Mouse (Mus musculus) embryonic facial prominence, embryonic 14.5 days (tissue): Measurements from ENCODE around the gene 4930469K13Rik. TPM values are rescaled to one million over a fixed set of nuclear protein-coding genes. Genes with fewer than 3 reads are reported as not detected.
"Not testable (repeated sequence)": the region's sequence is repeated elsewhere in the genome, so short reads cannot be mapped to it uniquely, and the experiment has no call there.

ENCODE experiments used
- ATAC-seq: fragments of 200-750 bp; cut with Nextera tagmentation; 2 replicates; pipeline ENCODE4 v1.8.0; 2017; ENCODE audit warnings: low read depth, moderate number of reproducible peaks, moderate TSS enrichment
- DNase-seq: peaks from one replicate; pipeline ENCODE4 v3.0.0-alpha.2; 2015; ENCODE audit warnings: low spot score
- H3K27ac ChIP-seq: fragments of 300-500 bp; sonication (generic); replicated peaks from 2 replicates; pipeline ENCODE4 v1.5.1; 2014; ENCODE audit warnings: low read depth, mild to moderate bottlenecking, low read length, moderate library complexity
- H3K27me3 ChIP-seq: fragments of 300-500 bp; sonication (generic); replicated peaks from 2 replicates; pipeline ENCODE4 v1.6.1; 2014; ENCODE audit warnings: low read length; ENCODE audit not compliant: control insufficient read depth, insufficient read depth
- H3K36me3 ChIP-seq: fragments of 300-500 bp; sonication (generic); 2 replicates; pipeline ENCODE4 v1.6.1; 2014; ENCODE audit warnings: low read length, mixed read lengths; ENCODE audit not compliant: control insufficient read depth, insufficient read depth
- H3K4me1 ChIP-seq: fragments of 300-500 bp; sonication (generic); 2 replicates; pipeline ENCODE4 v1.6.1; 2014; ENCODE audit warnings: antibody characterized with exemption, low read length; ENCODE audit not compliant: control insufficient read depth, insufficient read depth
- H3K4me2 ChIP-seq: fragments of 300-500 bp; sonication (generic); 2 replicates; pipeline ENCODE4 v1.6.1; 2014; ENCODE audit warnings: low read depth, mild to moderate bottlenecking, low read length, moderate library complexity, mixed read lengths
- H3K4me3 ChIP-seq: fragments of 300-500 bp; sonication (generic); 2 replicates; pipeline ENCODE4 v1.5.1; 2014; ENCODE audit warnings: low read depth, mild to moderate bottlenecking, low read length
- H3K9ac ChIP-seq: fragments of 300-500 bp; sonication (generic); 2 replicates; pipeline ENCODE4 v1.6.1; 2014; ENCODE audit warnings: low read depth, mild to moderate bottlenecking, low read length, moderate library complexity, mixed read lengths
- H3K9me3 ChIP-seq: fragments of 300-500 bp; sonication (generic); 2 replicates; pipeline ENCODE4 v1.6.1; 2016; ENCODE audit warnings: low read length; ENCODE audit not compliant: control insufficient read depth
- whole genome bisulfite sequencing: fragments of 180-500 bp; shearing (Covaris S2); extraction: QIAGEN DNeasy Blood & Tissue Kit; methylation state at CpG from one replicate; pipeline ENCODE4 v1.1.7; 2014; 5-methylcytosine and 5-hydroxymethylcytosine counted together
- polyA plus RNA-seq: library from polyadenylated mRNA; unstranded; fragments of >200 nt; fragmentation: Nextera tagmentation; extraction: Ambion mirVana; gene quantifications from 2 replicates; pipeline ENCODE4 v1.2.1, GENCODE M21; 2014

Gene 4930469K13Rik
- polyA plus RNA-seq = 0.54 and 0.72 TPM in 2 replicates

DNA sequence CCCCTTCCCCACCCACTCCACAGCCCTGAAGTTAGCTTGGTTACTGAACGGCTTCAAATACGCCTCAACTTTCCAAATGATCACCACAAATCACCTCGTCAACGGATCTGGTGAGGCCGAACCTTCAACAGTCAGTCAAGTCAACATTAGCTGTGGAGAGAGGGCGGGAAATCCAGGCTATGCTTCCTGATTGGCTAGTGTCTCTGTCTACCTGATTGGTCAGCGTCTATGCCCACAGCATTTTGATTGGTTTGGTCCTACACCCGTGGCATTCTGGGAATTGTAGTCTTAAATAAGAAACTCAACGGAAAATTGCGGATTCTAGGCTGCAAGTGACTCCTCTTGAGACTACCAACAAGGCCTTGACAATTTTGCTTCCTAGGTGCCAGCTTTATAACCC is at the start of gene 4930469K13Rik:
Gene 4930469K13Rik, minus strand, starts transcription at position 133 of the 400 bp plus-strand sequence.
- ATAC-seq = no peak
- no peak within 1 kb of the TSS for H3K9ac ChIP-seq
- DNase-seq = peak; percentile 20
- no peaks in the 10 kb centered on the region for H3K4me1 ChIP-seq
- no peak within 1 kb of the TSS for H3K4me2 ChIP-seq
- no peaks in the 10 kb centered on the region for H3K36me3 ChIP-seq
- H3K4me3 ChIP-seq = no peak within 1 kb of the TSS
- no peaks in the 10 kb centered on the region for H3K27me3 ChIP-seq
- 85% methylated on average over 10 of the region's 10 CpGs for WGBS
- H3K27ac ChIP-seq = no peak within 1 kb of the TSS
- no peaks in the 10 kb centered on the region for H3K9me3 ChIP-seq

DNA sequence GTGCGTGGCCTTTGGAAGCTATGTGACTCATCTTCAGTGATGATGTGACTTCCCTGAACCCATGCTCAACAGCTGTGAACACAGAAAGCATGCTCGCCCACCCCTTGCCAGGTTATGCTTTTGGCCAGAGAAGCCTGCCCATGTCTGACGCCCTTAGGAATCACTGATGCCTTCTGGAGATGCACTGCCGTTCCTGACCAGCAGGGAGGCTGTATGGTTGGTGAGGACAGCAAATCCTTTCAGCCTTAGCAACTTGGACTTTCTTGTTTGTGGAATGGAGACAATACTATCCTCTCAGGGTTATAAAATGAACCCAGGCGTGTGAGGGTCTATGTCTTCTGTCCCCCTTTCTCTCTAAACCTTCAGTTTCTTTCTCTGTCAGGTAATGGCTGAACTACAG is 48.6 kb upstream of the 4930469K13Rik start:
- H3K9me3 ChIP-seq = no peaks in the 10 kb centered on the region
- ATAC-seq (no peak), DNase-seq (no peak)
- no peaks in the 10 kb centered on the region for H3K27me3 ChIP-seq
- H3K36me3 ChIP-seq = no peaks in the 10 kb centered on the region
- H3K4me2 ChIP-seq = no peak overlapping the region
- H3K9ac ChIP-seq = no peak overlapping the region
- no peak overlapping the region for H3K27ac ChIP-seq
- WGBS = 73% methylated on average over 5 of the region's 5 CpGs
- no peaks in the 10 kb centered on the region for H3K4me1 ChIP-seq
- no peak overlapping the region for H3K4me3 ChIP-seq

DNA sequence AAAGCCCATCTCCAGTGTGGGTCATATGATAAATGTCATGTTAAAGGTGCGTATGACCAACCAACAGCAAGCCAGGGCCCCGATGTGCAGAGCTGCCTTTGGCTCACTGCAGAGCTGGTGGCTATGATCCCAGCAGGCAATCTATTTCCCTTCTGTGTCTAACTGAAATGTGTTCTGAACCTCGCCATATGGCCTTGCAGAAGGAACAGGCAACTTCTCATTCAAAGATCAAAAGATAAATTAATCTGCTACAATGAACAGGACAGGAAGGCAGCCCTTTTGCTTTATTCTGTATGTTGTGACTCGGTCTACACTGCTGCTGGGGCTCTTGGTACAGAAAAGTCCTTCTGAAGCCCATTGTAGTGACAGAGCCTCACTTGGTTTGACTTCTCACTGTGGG is 46.1 kb upstream of the 4930469K13Rik start:
- Histone ChIP-seq H3K9me3 (no peaks in the 10 kb centered on the region), H3K4me2 (no peak overlapping the region), H3K4me1 (no peaks in the 10 kb centered on the region), H3K9ac (no peak overlapping the region), H3K27me3 (no peaks in the 10 kb centered on the region), H3K27ac (no peak overlapping the region), H3K36me3 (no peaks in the 10 kb centered on the region), H3K4me3 (no peak overlapping the region)
- no peak for ATAC-seq
- DNase-seq = no peak
- 75% methylated on average over 4 of the region's 4 CpGs for WGBS

DNA sequence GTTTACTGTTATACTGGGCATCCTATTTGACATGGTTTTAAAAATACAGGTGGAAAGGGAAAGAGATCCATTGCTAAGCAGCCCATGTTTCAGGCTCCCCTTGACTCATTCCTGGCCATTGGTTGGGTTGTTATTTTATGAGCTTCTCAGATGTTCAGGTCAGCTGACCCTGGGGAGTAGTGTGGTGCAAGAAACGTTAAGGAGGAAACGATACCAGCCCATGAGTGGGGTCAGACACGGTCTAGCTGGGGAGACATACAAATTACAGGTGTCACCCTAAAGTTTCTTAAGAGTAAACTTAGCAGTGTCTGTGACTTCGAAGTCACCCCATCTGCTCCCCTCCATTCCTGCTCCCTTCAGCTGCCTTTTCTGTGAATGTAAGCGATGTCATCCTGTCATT is 45.6 kb upstream of the 4930469K13Rik start:
- Histone ChIP-seq H3K36me3 (no peaks in the 10 kb centered on the region), H3K9me3 (no peaks in the 10 kb centered on the region), H3K4me3 (no peak overlapping the region), H3K27ac (no peak overlapping the region), H3K27me3 (no peaks in the 10 kb centered on the region), H3K4me1 (no peaks in the 10 kb centered on the region), H3K4me2 (no peak overlapping the region), H3K9ac (no peak overlapping the region)
- WGBS = 64% methylated on average over 5 of the region's 5 CpGs
- no peak for ATAC-seq
- no peak for DNase-seq

DNA sequence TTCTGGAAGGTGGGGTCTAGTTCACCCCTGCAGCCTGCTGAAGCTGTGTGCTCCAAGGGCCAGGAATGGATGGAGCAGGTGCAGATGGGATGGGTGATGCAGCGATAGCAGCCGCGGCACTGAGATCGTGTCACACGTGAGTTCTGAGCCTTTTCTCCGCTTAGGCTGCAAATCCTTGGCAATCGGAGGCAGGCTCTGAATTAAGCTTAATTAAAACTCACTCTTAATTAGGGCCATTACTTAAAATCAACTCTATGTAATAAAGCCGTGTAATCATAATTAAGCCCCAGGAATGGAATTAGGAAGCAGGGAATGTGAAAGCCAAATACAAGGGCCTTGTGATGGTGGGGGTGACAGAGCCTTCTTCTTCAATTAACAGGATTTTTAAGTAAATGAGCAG is 40.9 kb upstream of the 4930469K13Rik start:
- no peak for DNase-seq
- H3K4me2 ChIP-seq = no peak overlapping the region
- H3K4me3 ChIP-seq = no peak overlapping the region
- H3K27ac ChIP-seq = no peak overlapping the region
- H3K27me3 ChIP-seq = no peaks in the 10 kb centered on the region
- no peaks in the 10 kb centered on the region for H3K9me3 ChIP-seq
- H3K9ac ChIP-seq = no peak overlapping the region
- no peak for ATAC-seq
- H3K36me3 ChIP-seq = no peaks in the 10 kb centered on the region
- H3K4me1 ChIP-seq = no peaks in the 10 kb centered on the region
- WGBS = 82% methylated on average over 8 of the region's 8 CpGs

DNA sequence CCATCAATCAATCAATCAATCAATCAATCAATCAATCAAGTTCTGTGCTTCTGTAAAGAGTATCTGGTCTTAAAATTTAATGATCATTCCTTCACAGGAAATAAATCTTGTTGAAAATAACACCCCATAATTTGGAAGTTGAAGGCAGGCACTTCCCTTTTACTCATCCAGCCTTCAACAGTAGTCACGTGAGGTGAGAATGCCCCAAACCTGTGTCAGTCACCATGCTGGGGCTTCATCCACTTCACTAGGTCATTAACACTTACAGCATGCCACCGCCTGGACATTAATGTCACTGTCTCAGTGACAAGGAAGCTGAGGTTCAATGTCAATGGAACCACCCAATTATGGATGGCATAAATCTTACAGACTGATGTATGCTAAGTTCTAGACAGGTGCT is 30.1 kb upstream of the 4930469K13Rik start:
- no peaks in the 10 kb centered on the region for H3K9me3 ChIP-seq
- H3K4me3 ChIP-seq = no peak overlapping the region
- WGBS = 88% methylated on average over 2 of the region's 2 CpGs
- no peak overlapping the region for H3K9ac ChIP-seq
- H3K27me3 ChIP-seq = no peaks in the 10 kb centered on the region
- H3K4me2 ChIP-seq = no peak overlapping the region
- H3K36me3 ChIP-seq = no peaks in the 10 kb centered on the region
- H3K4me1 ChIP-seq = 0 out of 2 replicates have a peak, but pooled peaks cover 6% of the 10 kb centered on the region
- no peak for ATAC-seq
- DNase-seq = no peak
- no peak overlapping the region for H3K27ac ChIP-seq

DNA sequence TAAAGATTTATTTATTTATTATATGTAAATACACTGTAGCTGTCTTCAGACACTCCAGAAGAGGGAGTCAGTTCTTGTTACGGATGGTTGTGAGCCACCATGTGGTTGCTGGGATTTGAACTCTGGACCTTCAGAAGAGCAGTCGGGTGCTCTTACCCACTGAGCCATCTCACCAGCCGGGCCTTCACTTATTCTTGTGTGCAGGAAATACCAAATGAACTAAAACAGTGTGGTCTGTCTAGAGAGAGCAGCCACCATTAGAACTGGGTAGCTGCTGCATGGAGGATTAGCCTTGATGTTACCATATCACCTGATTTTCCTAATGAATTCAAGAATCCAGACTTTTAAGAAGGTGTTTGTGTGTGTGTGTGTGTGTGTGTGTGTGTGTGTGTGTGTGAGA is 27.4 kb upstream of the 4930469K13Rik start:
- H3K27me3 ChIP-seq, H3K9me3 ChIP-seq, H3K9ac ChIP-seq, H3K4me1 ChIP-seq, DNase-seq, H3K27ac ChIP-seq, H3K4me2 ChIP-seq, ATAC-seq, H3K4me3 ChIP-seq, H3K36me3 ChIP-seq: not testable (repeated sequence)
- WGBS = 55% methylated on average over 3 of the region's 3 CpGs

DNA sequence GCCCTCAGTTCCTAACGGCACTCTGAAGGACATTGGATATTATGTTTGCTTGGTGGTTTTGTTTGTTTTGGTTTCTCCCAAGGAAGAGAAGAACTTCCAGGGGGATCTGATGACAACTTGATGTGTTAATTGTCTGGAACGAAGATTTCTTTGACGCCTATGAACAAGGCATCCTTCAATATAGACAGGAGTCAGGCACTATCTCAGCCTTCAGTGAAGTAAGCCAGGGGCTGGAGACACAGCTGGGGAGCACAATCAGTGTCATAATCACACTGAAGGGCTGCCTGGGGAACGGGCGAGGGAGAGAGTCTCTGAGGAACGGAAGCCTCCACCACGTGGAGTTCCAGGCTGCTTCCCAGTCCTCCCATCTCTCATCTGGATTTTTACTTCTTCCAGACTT is 26.5 kb upstream of the 4930469K13Rik start:
- Histone ChIP-seq H3K4me3 (no peak overlapping the region), H3K9me3 (no peaks in the 10 kb centered on the region), H3K36me3 (no peaks in the 10 kb centered on the region), H3K4me1 (0 out of 2 replicates have a peak, but pooled peaks cover 6% of the 10 kb centered on the region), H3K27me3 (no peaks in the 10 kb centered on the region), H3K9ac (no peak overlapping the region), H3K27ac (no peak overlapping the region), H3K4me2 (no peak overlapping the region)
- ATAC-seq (no peak), DNase-seq (no peak)
- WGBS = 29% methylated on average over 7 of the region's 7 CpGs

DNA sequence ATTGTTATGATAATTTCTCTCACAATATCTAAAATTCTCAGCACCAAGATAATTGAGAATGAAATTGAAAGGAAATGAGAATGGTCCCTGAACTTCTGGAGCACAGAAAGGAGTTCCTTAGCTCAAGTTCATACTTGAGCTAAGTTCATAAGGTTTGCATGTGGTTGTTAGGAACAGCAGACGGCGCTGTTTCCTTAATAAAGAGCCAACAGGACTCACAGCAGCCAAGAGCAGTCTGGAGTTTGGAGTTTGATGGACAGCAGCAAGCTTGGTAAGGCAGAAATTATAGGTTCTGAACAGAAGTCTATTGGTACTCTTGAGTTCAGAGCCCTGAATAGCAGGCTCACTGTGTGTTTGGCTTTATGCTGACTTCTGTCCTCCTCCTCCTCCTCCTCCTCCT is 24.8 kb upstream of the 4930469K13Rik start:
- Histone ChIP-seq H3K27ac (no peak overlapping the region), H3K9me3 (no peaks in the 10 kb centered on the region), H3K36me3 (no peaks in the 10 kb centered on the region), H3K9ac (no peak overlapping the region), H3K27me3 (no peaks in the 10 kb centered on the region), H3K4me3 (no peak overlapping the region), H3K4me2 (no peak overlapping the region), H3K4me1 (peaks cover 12% of the 10 kb centered on the region; the same call in 1 of the 2 replicates)
- DNase-seq (peak; percentile 87), ATAC-seq (0 out of 2 replicates have a peak, but pooled peaks have one; percentile 60)
- WGBS = 5% methylated on average over 2 of the region's 2 CpGs
